Comparison of ENCODE assay signal across 30 mouse cellular contexts in the genomic region with DNA sequence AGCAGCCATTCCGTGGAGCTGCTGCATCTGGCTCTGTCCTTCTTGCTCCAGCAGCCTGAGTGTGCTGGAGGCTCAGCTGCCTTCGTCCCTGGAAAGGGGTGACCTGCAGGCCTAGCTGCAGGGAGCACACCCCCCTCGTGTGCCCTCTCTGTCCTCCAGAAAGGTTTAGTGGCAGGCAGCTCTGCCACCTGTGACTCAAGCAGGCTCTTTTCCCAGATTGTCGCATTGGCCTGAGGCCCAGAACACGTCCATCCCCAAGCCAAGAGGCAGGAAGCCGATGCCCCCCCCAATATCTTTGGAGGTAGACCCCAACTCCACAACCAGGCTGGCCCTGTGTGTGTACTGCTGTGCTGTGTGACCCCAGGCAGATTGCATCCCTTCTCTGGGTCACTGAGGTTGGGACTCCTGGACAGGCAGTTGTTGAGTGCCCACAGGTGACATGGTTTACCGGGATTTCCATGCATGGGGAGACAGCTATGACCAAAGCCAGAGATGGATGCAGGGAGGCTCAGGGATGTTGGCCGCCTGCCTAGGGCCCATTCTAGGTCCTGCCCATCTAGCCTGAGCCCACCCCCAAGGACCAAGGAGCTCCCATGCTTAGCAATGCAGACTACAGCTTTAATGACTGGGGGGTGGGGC. TPM values are rescaled to one million over a fixed set of nuclear protein-coding genes. Genes with fewer than 3 reads are reported as not detected.
DNase-seq lines count a peak whose midpoint lies in the region; ATAC-seq and TF ChIP-seq lines count a peak whose summit lies in the region.
"Had no signal": no experiment of that assay in that cellular context is flagged by ENCODE, and none has a peak within 500 bp of the region (broad histone marks: within the 10 kb centered on the region; RNA-seq: fewer than 3 reads in every experiment).

No protein-coding gene starts in this region.

- TF ChIP-seq CTCF in cerebellum, adult 2 months (IDR thresholded peaks at IDR 0.05; ENCODE audit: borderline replicate concordance, insufficient read depth, low read depth, low read length) = no peak
- no peak for TF ChIP-seq CTCF in gastrocnemius, adult 2 months (IDR thresholded peaks at IDR 0.05)

- peaks cover 3% of the 10 kb centered on the region; the same call in 1 of the 2 replicates for H3K36me3 ChIP-seq in midbrain, embryonic 13.5 days
- H3K36me3 ChIP-seq in midbrain, embryonic 15.5 days (replicated peaks) = no peaks in the 10 kb centered on the region
- H3K36me3 ChIP-seq: embryonic facial prominence, embryonic 15.5 days; stomach, embryonic 15.5 days had no signal

- H3K4me3 ChIP-seq in cerebellum, adult 2 months (replicated peaks; ENCODE audit: insufficient read depth, low read depth, low read length) = no peak overlapping the region
- H3K4me3 ChIP-seq in gastrocnemius, adult 2 months = no peak overlapping the region
- H3K4me3 ChIP-seq in midbrain, embryonic 13.5 days (replicated peaks) = no peak overlapping the region
- H3K4me3 ChIP-seq in midbrain, embryonic 15.5 days = no peak overlapping the region
- H3K4me3 ChIP-seq: liver, embryonic 13.5 days; megakaryocyte, embryonic 14.5 days had no signal

- intact Hi-C loops in gastrocnemius, adult 2 months (cut with DNase I) = no loop called here
- intact Hi-C loops in heart, postnatal 25 days (cut with DNase I) = no loop called here

- H3K27ac ChIP-seq in cerebellum, adult 2 months (ENCODE audit: insufficient read depth, low read length) = no peak overlapping the region
- H3K27ac ChIP-seq in gastrocnemius, adult 2 months = peak overlapping the region; percentile 20; the same call in 1 of the 2 replicates
- no peak overlapping the region for H3K27ac ChIP-seq in midbrain, embryonic 13.5 days
- no peak overlapping the region for H3K27ac ChIP-seq in midbrain, embryonic 15.5 days
- H3K27ac ChIP-seq: embryonic facial prominence, embryonic 15.5 days; forebrain, embryonic 13.5 days; hindbrain, embryonic 14.5 days; limb, embryonic 15.5 days; liver, embryonic 13.5 days; stomach, embryonic 15.5 days had no signal

- H3K4me1 ChIP-seq in cerebellum, adult 2 months (ENCODE audit: control insufficient read depth, insufficient read depth, low read length) = peaks cover 33% of the 10 kb centered on the region
- peaks cover 13% of the 10 kb centered on the region for H3K4me1 ChIP-seq in midbrain, embryonic 13.5 days (replicated peaks)
- H3K4me1 ChIP-seq in midbrain, embryonic 15.5 days = peaks cover 11% of the 10 kb centered on the region

- H3K4me2 ChIP-seq in midbrain, embryonic 13.5 days (replicated peaks) = no peak overlapping the region
- H3K4me2 ChIP-seq in midbrain, embryonic 15.5 days = no peak overlapping the region
- H3K4me2 ChIP-seq: limb, embryonic 15.5 days; liver, embryonic 13.5 days; stomach, embryonic 15.5 days had no signal

- DNase-seq in cerebellum, adult 11-12 months = peak; percentile 72
- no peak for DNase-seq in cerebellum, adult 2 months
- no peak for DNase-seq in gastrocnemius, adult 2 months
- DNase-seq in gastrocnemius, adult 18-20 months (ENCODE audit: low spot score) = no peak
- peak; percentile 37 for DNase-seq in heart, postnatal 4 days
- no peak for DNase-seq in heart, postnatal 25 days (ENCODE audit: low spot score)
- DNase-seq: adrenal gland, adult 2 months; gastrocnemius, postnatal 36 days; kidney, adult 9 months; kidney, postnatal 10 days; liver, embryonic 13.5 days; lung, adult 18-20 months; lung, postnatal 4 days; right cerebral cortex, postnatal 25 days had no signal

- H3K9me3 ChIP-seq in midbrain, embryonic 13.5 days = no peaks in the 10 kb centered on the region
- no peaks in the 10 kb centered on the region for H3K9me3 ChIP-seq in midbrain, embryonic 15.5 days
- H3K9me3 ChIP-seq: embryonic facial prominence, embryonic 15.5 days; forebrain, embryonic 13.5 days; limb, embryonic 15.5 days; liver, embryonic 13.5 days; megakaryocyte, embryonic 14.5 days; stomach, embryonic 15.5 days had no signal

- WGBS in cerebellum, adult 2 months = 13% methylated on average over 8 of the region's 8 CpGs
- 66% methylated on average over 8 of the region's 8 CpGs for WGBS in midbrain, embryonic 13.5 days
- WGBS in midbrain, embryonic 15.5 days = 57% methylated on average over 8 of the region's 8 CpGs

- no peak for ATAC-seq in midbrain, embryonic 13.5 days
- no peak for ATAC-seq in midbrain, embryonic 15.5 days (replicated peaks)
- ATAC-seq: activated CD4-positive, CD25-positive, alpha-beta regulatory T cell, adult 4 months; intestine, postnatal 0 days; lung, postnatal 0 days had no signal

- H3K27me3 ChIP-seq in cerebellum, adult 2 months (ENCODE audit: control insufficient read depth, insufficient read depth, low read length) = no peaks in the 10 kb centered on the region
- H3K27me3 ChIP-seq in midbrain, embryonic 13.5 days = peaks cover 53% of the 10 kb centered on the region
- H3K27me3 ChIP-seq in midbrain, embryonic 15.5 days (replicated peaks) = peaks cover 29% of the 10 kb centered on the region

- peak overlapping the region; percentile 74; the same call in 1 of the 2 replicates for H3K9ac ChIP-seq in midbrain, embryonic 13.5 days (replicated peaks)
- H3K9ac ChIP-seq in midbrain, embryonic 15.5 days = no peak overlapping the region
- H3K9ac ChIP-seq: embryonic facial prominence, embryonic 15.5 days; limb, embryonic 15.5 days; liver, embryonic 13.5 days; stomach, embryonic 15.5 days had no signal

- TF ChIP-seq POLR2A in cerebellum, adult 2 months (IDR thresholded peaks at IDR 0.05; ENCODE audit: borderline replicate concordance, insufficient read depth, low read length) = no peak

RNA-seq across cellular contexts. Expression of a gene that starts 1.3 kb away (rescaled TPM):
- 54.4 and 69.1 TPM in 2 replicates for polyA plus RNA-seq in cerebellum, adult 2 months (2012; rRNA removed)
- 10 to 100 TPM; 10.9 to 11.3 TPM for total RNA-seq in gastrocnemius, adult 2 months (2021)
- 10 to 100 TPM in 1 of 2 experiments, 1 to 10 TPM in 1; 8.3 to 12.6 TPM for total RNA-seq in gastrocnemius, adult 18-20 months (2021)
- 1 to 10 TPM; 1.8 to 2.5 TPM for total RNA-seq in heart, postnatal 4 days (2021)
- 10 to 100 TPM in 1 of 2 experiments, 1 to 10 TPM in 1; 6.3 to 10.6 TPM for total RNA-seq in heart, postnatal 25 days (2021)
- polyA plus RNA-seq in midbrain, embryonic 13.5 days (2015; fragmentation: Nextera tagmentation; extraction: Ambion mirVana) = 1.5 and 1.9 TPM in 2 replicates
- 10.4 and 11.7 TPM in 2 replicates for polyA plus RNA-seq in midbrain, embryonic 15.5 days (2015; fragmentation: Nextera tagmentation; extraction: Ambion mirVana)
- total RNA-seq: neutrophil, adult 5-6 weeks had no signal
- polyA plus RNA-seq: activated CD4-positive, CD25-positive, alpha-beta regulatory T cell, adult 4 months; heart, embryonic 11.5 days; liver, embryonic 13.5 days; lung, postnatal 0 days had no signal

RNA-seq across cellular contexts. Expression of a gene that starts 9.8 kb away (rescaled TPM):
- 213 and 215 TPM in 2 replicates for polyA plus RNA-seq in cerebellum, adult 2 months (2012; rRNA removed)
- 10 to 100 TPM; 13.5 to 20.0 TPM for total RNA-seq in gastrocnemius, adult 2 months (2021)
- 10 to 100 TPM; 12.6 to 14.7 TPM for total RNA-seq in gastrocnemius, adult 18-20 months (2021)
- total RNA-seq in heart, postnatal 4 days (2021) = 10 to 100 TPM; 29.9 to 35.0 TPM
- 10 to 100 TPM; 20.9 to 31.6 TPM for total RNA-seq in heart, postnatal 25 days (2021)
- polyA plus RNA-seq in midbrain, embryonic 13.5 days (2015; fragmentation: Nextera tagmentation; extraction: Ambion mirVana) = 249 and 254 TPM in 2 replicates
- 214 and 222 TPM in 2 replicates for polyA plus RNA-seq in midbrain, embryonic 15.5 days (2015; fragmentation: Nextera tagmentation; extraction: Ambion mirVana)

RNA-seq across cellular contexts. Expression of a gene that starts 9.9 kb away (rescaled TPM):
- 123 and 132 TPM in 2 replicates for polyA plus RNA-seq in cerebellum, adult 2 months (2012; rRNA removed)
- total RNA-seq in gastrocnemius, adult 2 months (2021) = 10 to 100 TPM; 11.3 to 18.5 TPM
- 10 to 100 TPM; 12.4 to 12.6 TPM for total RNA-seq in gastrocnemius, adult 18-20 months (2021)
- 10 to 100 TPM; 23.4 to 24.8 TPM for total RNA-seq in heart, postnatal 4 days (2021)
- total RNA-seq in heart, postnatal 25 days (2021) = 10 to 100 TPM; 22.4 to 23.6 TPM
- polyA plus RNA-seq in midbrain, embryonic 13.5 days (2015; fragmentation: Nextera tagmentation; extraction: Ambion mirVana) = 56.9 and 61.1 TPM in 2 replicates
- polyA plus RNA-seq in midbrain, embryonic 15.5 days (2015; fragmentation: Nextera tagmentation; extraction: Ambion mirVana) = 85.5 and 89.5 TPM in 2 replicates

RNA-seq across cellular contexts. Expression of a gene that starts 18.7 kb away (rescaled TPM):
- polyA plus RNA-seq in cerebellum, adult 2 months (2012; rRNA removed) = 776 and 779 TPM in 2 replicates
- 100 to 1,000 TPM; 579 to 691 TPM for total RNA-seq in gastrocnemius, adult 2 months (2021)
- 100 to 1,000 TPM; 698 to 770 TPM for total RNA-seq in gastrocnemius, adult 18-20 months (2021)
- 1,000 to 10,000 TPM; 1,002 to 1,049 TPM for total RNA-seq in heart, postnatal 4 days (2021)
- 100 to 1,000 TPM; 883 to 894 TPM for total RNA-seq in heart, postnatal 25 days (2021)
- 1,319 and 1,425 TPM in 2 replicates for polyA plus RNA-seq in midbrain, embryonic 13.5 days (2015; fragmentation: Nextera tagmentation; extraction: Ambion mirVana)
- polyA plus RNA-seq in midbrain, embryonic 15.5 days (2015; fragmentation: Nextera tagmentation; extraction: Ambion mirVana) = 1,243 and 1,388 TPM in 2 replicates

RNA-seq across cellular contexts. Expression of a gene that starts 26.5 kb away (rescaled TPM):
- 0.41 and 0.74 TPM in 2 replicates for polyA plus RNA-seq in cerebellum, adult 2 months (2012; rRNA removed)
- total RNA-seq in gastrocnemius, adult 2 months (2021) = under 1 TPM in 1 of 2 experiments, not detected in 1; 0.08 TPM
- not detected for total RNA-seq in gastrocnemius, adult 18-20 months (2021)
- total RNA-seq in heart, postnatal 4 days (2021) = not detected
- not detected for total RNA-seq in heart, postnatal 25 days (2021)
- polyA plus RNA-seq in midbrain, embryonic 13.5 days (2015; fragmentation: Nextera tagmentation; extraction: Ambion mirVana) = 0.15 and 0.31 TPM in 2 replicates
- polyA plus RNA-seq in midbrain, embryonic 15.5 days (2015; fragmentation: Nextera tagmentation; extraction: Ambion mirVana) = 0.23 and 0.41 TPM in 2 replicates
- total RNA-seq: adrenal gland, adult 2 months; adrenal gland, postnatal 36 days; ES-E14; gastrocnemius, postnatal 36 days; heart, postnatal 10 days; neutrophil, adult 5-6 weeks had no signal
- polyA plus RNA-seq: activated CD4-positive, CD25-positive, alpha-beta regulatory T cell, adult 4 months; heart, embryonic 11.5 days; intestine, postnatal 0 days; limb, embryonic 15.5 days; lung, postnatal 0 days; stomach, embryonic 15.5 days had no signal

Comparison
In these comparisons a context has a peak if more than half of its experiments do, and no peak if none do; other contexts are left out.
1. DNase-seq: peak in cerebellum, adult 11-12 months (single experiment) and heart, postnatal 4 days (single experiment); none in cerebellum, adult 2 months (0 of 2), gastrocnemius, adult 2 months (single experiment), gastrocnemius, adult 18-20 months (single experiment) and heart, postnatal 25 days (single experiment).